Mouse (Mus musculus): ENCODE measurements at regions not wholly inside any gene's neighbourhood (a gene's known extent, or its start where the extent isn't known, plus 50 kb on each side); places are given as distances from the start of the nearest gene placed in this dataset.

GRCm38 (mm10) chr3:41348795-41349194, 206.7 kb upstream of the Jade1 start:
- no peak overlapping the region for H3K27ac ChIP-seq (ENCODE audit: insufficient read depth, low read depth, low read length)
- 63% methylated on average over 1 of the region's 1 CpGs for WGBS
- peaks cover 3% of the 10 kb centered on the region; the same call in 1 of the 2 replicates for H3K4me1 ChIP-seq (ENCODE audit: control insufficient read depth, insufficient read depth, low read length)
- TF ChIP-seq POLR2A (IDR thresholded peaks at IDR 0.05; ENCODE audit: insufficient read depth, low read depth, low read length), result no peak
- TF ChIP-seq CTCF (IDR thresholded peaks at IDR 0.05; ENCODE audit: insufficient read depth, low read depth, low read length), result no peak
- no peak overlapping the region for H3K4me3 ChIP-seq (ENCODE audit: insufficient read depth, low read depth, low read length)

- peaks cover 2% of the 10 kb centered on the region; the same call in 1 of the 2 replicates for H3K4me1 ChIP-seq (ENCODE audit: control insufficient read depth, insufficient read depth, low read length)
- WGBS, result 82% methylated on average over 5 of the region's 5 CpGs
- H3K27ac ChIP-seq (ENCODE audit: insufficient read depth, low read depth, low read length), result no peak overlapping the region
- TF ChIP-seq CTCF (IDR thresholded peaks at IDR 0.05; ENCODE audit: insufficient read depth, low read depth, low read length) (no peak), POLR2A (IDR thresholded peaks at IDR 0.05; ENCODE audit: insufficient read depth, low read depth, low read length) (no peak)
- H3K4me3 ChIP-seq (ENCODE audit: insufficient read depth, low read depth, low read length), result no peak overlapping the region
Measured at GRCm38 (mm10) chr3:41346863-41347262, 208.7 kb upstream of the Jade1 start.

GRCm38 (mm10) chr3:41343431-41343830, 212.1 kb upstream of the Jade1 start:
- Histone ChIP-seq H3K4me3 (ENCODE audit: insufficient read depth, low read depth, low read length) (no peak overlapping the region), H3K27ac (ENCODE audit: insufficient read depth, low read depth, low read length) (no peak overlapping the region), H3K4me1 (ENCODE audit: control insufficient read depth, insufficient read depth, low read length) (no peaks in the 10 kb centered on the region)
- TF ChIP-seq CTCF (IDR thresholded peaks at IDR 0.05; ENCODE audit: insufficient read depth, low read depth, low read length) (no peak), POLR2A (IDR thresholded peaks at IDR 0.05; ENCODE audit: insufficient read depth, low read depth, low read length) (no peak)
- 90% methylated on average over 2 of the region's 2 CpGs for WGBS

- Histone ChIP-seq H3K4me1 (ENCODE audit: control insufficient read depth, insufficient read depth, low read length) (no peaks in the 10 kb centered on the region), H3K27ac (ENCODE audit: insufficient read depth, low read depth, low read length) (no peak overlapping the region), H3K4me3 (ENCODE audit: insufficient read depth, low read depth, low read length) (no peak overlapping the region)
- TF ChIP-seq POLR2A (IDR thresholded peaks at IDR 0.05; ENCODE audit: insufficient read depth, low read depth, low read length) (no peak), CTCF (IDR thresholded peaks at IDR 0.05; ENCODE audit: insufficient read depth, low read depth, low read length) (no peak)
- WGBS, result 42% methylated on average over 7 of the region's 7 CpGs
Measured at GRCm38 (mm10) chr3:41332481-41332880, 223.1 kb upstream of the Jade1 start.

GRCm38 (mm10) chr3:41330356-41330755, 225.2 kb upstream of the Jade1 start:
- H3K4me3 ChIP-seq (ENCODE audit: insufficient read depth, low read depth, low read length), result no peak overlapping the region
- WGBS, result 95% methylated on average over 5 of the region's 5 CpGs
- no peaks in the 10 kb centered on the region for H3K4me1 ChIP-seq (ENCODE audit: control insufficient read depth, insufficient read depth, low read length)
- no peak overlapping the region for H3K27ac ChIP-seq (ENCODE audit: insufficient read depth, low read depth, low read length)
- TF ChIP-seq POLR2A (IDR thresholded peaks at IDR 0.05; ENCODE audit: insufficient read depth, low read depth, low read length) (no peak), CTCF (IDR thresholded peaks at IDR 0.05; ENCODE audit: insufficient read depth, low read depth, low read length) (no peak)

GRCm38 (mm10) chr3:41328828-41329227, 226.7 kb upstream of the Jade1 start:
- no peak for TF ChIP-seq POLR2A (IDR thresholded peaks at IDR 0.05; ENCODE audit: insufficient read depth, low read depth, low read length)
- H3K4me1 ChIP-seq (ENCODE audit: control insufficient read depth, insufficient read depth, low read length), result no peaks in the 10 kb centered on the region

GRCm38 (mm10) chr3:41326211-41327104, 229.1 kb upstream of the Jade1 start:
- Histone ChIP-seq H3K27ac (ENCODE audit: insufficient read depth, low read depth, low read length) (no peak overlapping the region), H3K4me3 (ENCODE audit: insufficient read depth, low read depth, low read length) (no peak overlapping the region), H3K4me1 (ENCODE audit: control insufficient read depth, insufficient read depth, low read length) (no peaks in the 10 kb centered on the region)
- TF ChIP-seq CTCF (IDR thresholded peaks at IDR 0.05; ENCODE audit: insufficient read depth, low read depth, low read length), result no peak
- 80% methylated on average over 12 of the region's 12 CpGs for WGBS

More at GRCm38 (mm10) chr3:41328828-41329227, 226.7 kb upstream of the Jade1 start:
- WGBS, result 95% methylated on average over 1 of the region's 1 CpGs
- H3K27ac ChIP-seq (ENCODE audit: insufficient read depth, low read depth, low read length), result no peak overlapping the region
- no peak overlapping the region for H3K4me3 ChIP-seq (ENCODE audit: insufficient read depth, low read depth, low read length)

- no peak for TF ChIP-seq CTCF (IDR thresholded peaks at IDR 0.05; ENCODE audit: insufficient read depth, low read depth, low read length)
- no peak for TF ChIP-seq POLR2A (IDR thresholded peaks at IDR 0.05; ENCODE audit: insufficient read depth, low read depth, low read length)
- WGBS, result 95% methylated on average over 1 of the region's 1 CpGs
- peaks cover 3% of the 10 kb centered on the region; the same call in 1 of the 2 replicates for H3K4me1 ChIP-seq (ENCODE audit: control insufficient read depth, insufficient read depth, low read length)
- H3K27ac ChIP-seq (ENCODE audit: insufficient read depth, low read depth, low read length), result no peak overlapping the region
- no peak overlapping the region for H3K4me3 ChIP-seq (ENCODE audit: insufficient read depth, low read depth, low read length)
Measured at GRCm38 (mm10) chr3:41321808-41322207, 233.7 kb upstream of the Jade1 start.

GRCm38 (mm10) chr3:41319214-41319856, 236.2 kb upstream of the Jade1 start:
- TF ChIP-seq CTCF (IDR thresholded peaks at IDR 0.05; ENCODE audit: insufficient read depth, low read depth, low read length) (no peak), POLR2A (IDR thresholded peaks at IDR 0.05; ENCODE audit: insufficient read depth, low read depth, low read length) (no peak)
- H3K27ac ChIP-seq (ENCODE audit: insufficient read depth, low read depth, low read length), result no peak overlapping the region
- H3K4me3 ChIP-seq (ENCODE audit: insufficient read depth, low read depth, low read length), result no peak overlapping the region
- WGBS, result 54% methylated on average over 5 of the region's 5 CpGs
- peaks cover 3% of the 10 kb centered on the region; the same call in 1 of the 2 replicates for H3K4me1 ChIP-seq (ENCODE audit: control insufficient read depth, insufficient read depth, low read length)
